Mouse (Mus musculus) testis, adult 2 months (tissue): ENCODE results near the gene Chst11. TPM values are rescaled to one million over a fixed set of nuclear protein-coding genes. Genes with fewer than 3 reads are reported as not detected.

Experiments used
- H3K27ac ChIP-seq: fragments of 200-500 bp; 2 replicates; pipeline ENCODE4 v1.5.1; 2012; ENCODE audit warnings: low read depth, low read length; ENCODE audit not compliant: control insufficient read depth, insufficient read depth
- H3K27me3 ChIP-seq: fragments of 200-500 bp; 2 replicates; pipeline ENCODE4 v1.6.1; 2012; ENCODE audit warnings: mild to moderate bottlenecking, low read length, moderate library complexity; ENCODE audit not compliant: control insufficient read depth, insufficient read depth
- H3K36me3 ChIP-seq: fragments of 200-500 bp; 2 replicates; pipeline ENCODE4 v1.6.1; 2012; ENCODE audit warnings: mild to moderate bottlenecking, low read length; ENCODE audit not compliant: control insufficient read depth, insufficient read depth
- H3K4me1 ChIP-seq: fragments of 200-500 bp; 2 replicates; pipeline ENCODE4 v1.6.1; 2012; ENCODE audit warnings: low read length; ENCODE audit not compliant: control insufficient read depth, insufficient read depth
- H3K4me3 ChIP-seq: fragments of 200-500 bp; 2 replicates; pipeline ENCODE4 v1.5.1; 2012; ENCODE audit warnings: low read depth, mild to moderate bottlenecking, low read length, moderate library complexity, mixed read lengths; ENCODE audit not compliant: control insufficient read depth
- CTCF ChIP-seq: fragments of 200-500 bp; IDR thresholded peaks from 2 replicates; pipeline ENCODE4 v1.5.1; 2012; ENCODE audit warnings: low read depth, mild to moderate bottlenecking, inconsistent platforms, low read length, moderate library complexity; ENCODE audit not compliant: control insufficient read depth, insufficient read depth, insufficient replicate concordance
- POLR2A ChIP-seq: fragments of 200-500 bp; IDR thresholded peaks from 2 replicates; pipeline ENCODE4 v1.6.1; 2012; ENCODE audit warnings: low read depth, mild to moderate bottlenecking, inconsistent platforms, low read length, moderate library complexity; ENCODE audit not compliant: control insufficient read depth
- polyA plus RNA-seq: library from polyadenylated mRNA; depleted of rRNA; stranded (reverse); fragments of >200 nt; gene quantifications from 2 replicates; pipeline ENCODE4 v1.2.3, GENCODE M21; 2012

Chst11 gene
- polyA plus RNA-seq, 1 experiment: 0.67 TPM

DNA sequence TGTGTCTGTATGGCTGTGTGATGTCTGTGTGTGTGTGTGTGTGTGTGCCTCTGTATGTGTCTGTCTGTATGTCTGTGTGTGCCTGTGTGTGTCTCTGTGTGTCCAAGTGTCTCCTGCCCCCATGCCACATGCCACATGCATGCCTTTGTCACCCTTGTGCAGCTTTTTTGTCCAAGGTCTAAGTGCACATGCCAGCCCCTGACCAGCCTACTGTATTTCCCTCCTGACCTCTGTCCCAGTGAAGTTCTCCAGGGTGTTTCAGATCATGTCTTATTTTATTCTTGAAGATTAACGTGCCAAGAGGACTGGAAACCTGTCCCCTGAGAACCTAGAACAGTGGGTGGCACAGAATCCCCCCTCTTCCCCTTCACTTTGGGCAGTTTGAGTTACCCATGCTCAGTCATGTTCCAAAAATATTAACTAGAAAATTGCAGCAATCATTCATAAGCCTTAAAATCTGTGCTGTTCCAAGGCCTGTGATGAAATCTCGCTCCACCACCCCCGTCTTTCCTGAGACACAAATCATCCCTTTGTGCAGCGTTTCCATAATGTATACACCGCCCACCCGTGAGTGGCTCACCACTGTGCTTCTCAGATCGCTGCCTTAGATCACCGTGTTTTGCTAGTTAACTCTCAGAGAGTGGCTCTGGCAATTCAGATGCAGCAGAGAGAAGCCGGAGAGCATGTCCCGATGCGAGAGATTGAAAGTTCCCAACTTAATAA lies 180.4 kb downstream of the Chst11 start:
- Histone ChIP-seq H3K27me3 (no peaks in the 10 kb centered on the region), H3K27ac (no peak overlapping the region), H3K4me3 (no peak overlapping the region), H3K4me1 (peaks cover 15% of the 10 kb centered on the region), H3K36me3 (no peaks in the 10 kb centered on the region)
- no peak for TF ChIP-seq CTCF
- TF ChIP-seq POLR2A: no peak

DNA sequence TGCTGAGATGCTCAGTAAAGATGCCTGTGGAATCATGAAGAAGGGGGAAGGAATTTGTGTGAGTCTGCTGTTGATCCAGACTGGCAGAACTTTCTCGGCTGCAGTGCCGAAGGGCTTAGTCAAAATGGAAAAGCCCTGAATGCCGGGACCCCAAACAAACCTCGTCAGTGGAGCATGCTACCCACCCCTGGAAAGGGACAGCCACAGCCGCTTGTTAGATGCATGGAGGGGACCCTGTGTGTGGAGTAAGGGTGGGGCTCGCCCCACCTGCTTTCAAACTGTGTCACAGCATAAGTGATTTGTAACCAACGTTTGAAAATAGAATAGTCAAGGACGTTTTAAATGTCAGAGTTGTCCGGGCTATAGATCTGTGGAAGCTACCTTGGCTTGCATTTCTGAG lies 181.0 kb downstream of the Chst11 start:
- no peak overlapping the region for H3K4me3 ChIP-seq
- no peak overlapping the region for H3K27ac ChIP-seq
- H3K27me3 ChIP-seq: no peaks in the 10 kb centered on the region
- H3K36me3 ChIP-seq: no peaks in the 10 kb centered on the region
- TF ChIP-seq CTCF: no peak
- no peak for TF ChIP-seq POLR2A
- peaks cover 12% of the 10 kb centered on the region for H3K4me1 ChIP-seq

DNA sequence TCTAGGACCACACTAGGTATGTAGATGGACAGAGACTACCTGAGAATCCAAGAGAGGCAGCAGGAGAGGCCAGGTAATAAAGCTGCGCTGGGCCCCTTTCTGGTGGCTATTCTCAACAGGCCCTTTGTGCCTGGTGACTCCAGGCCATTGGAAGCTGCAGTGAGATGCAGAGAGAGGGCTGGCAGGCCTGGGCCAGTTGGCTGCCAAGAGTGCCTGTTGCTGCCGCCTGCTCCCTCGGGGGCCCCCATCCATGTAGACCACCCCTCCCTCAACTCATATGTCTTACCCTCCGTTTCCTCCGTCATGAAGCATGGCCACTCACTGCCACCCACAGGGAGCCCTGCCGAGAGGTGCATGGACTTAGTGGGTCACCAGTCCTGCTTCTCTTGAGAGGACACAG lies 182.2 kb downstream of the Chst11 start:
- TF ChIP-seq CTCF: no peak
- no peak for TF ChIP-seq POLR2A
- Histone ChIP-seq H3K4me3 (no peak overlapping the region), H3K36me3 (no peaks in the 10 kb centered on the region), H3K27ac (no peak overlapping the region), H3K27me3 (no peaks in the 10 kb centered on the region), H3K4me1 (no peaks in the 10 kb centered on the region)

DNA sequence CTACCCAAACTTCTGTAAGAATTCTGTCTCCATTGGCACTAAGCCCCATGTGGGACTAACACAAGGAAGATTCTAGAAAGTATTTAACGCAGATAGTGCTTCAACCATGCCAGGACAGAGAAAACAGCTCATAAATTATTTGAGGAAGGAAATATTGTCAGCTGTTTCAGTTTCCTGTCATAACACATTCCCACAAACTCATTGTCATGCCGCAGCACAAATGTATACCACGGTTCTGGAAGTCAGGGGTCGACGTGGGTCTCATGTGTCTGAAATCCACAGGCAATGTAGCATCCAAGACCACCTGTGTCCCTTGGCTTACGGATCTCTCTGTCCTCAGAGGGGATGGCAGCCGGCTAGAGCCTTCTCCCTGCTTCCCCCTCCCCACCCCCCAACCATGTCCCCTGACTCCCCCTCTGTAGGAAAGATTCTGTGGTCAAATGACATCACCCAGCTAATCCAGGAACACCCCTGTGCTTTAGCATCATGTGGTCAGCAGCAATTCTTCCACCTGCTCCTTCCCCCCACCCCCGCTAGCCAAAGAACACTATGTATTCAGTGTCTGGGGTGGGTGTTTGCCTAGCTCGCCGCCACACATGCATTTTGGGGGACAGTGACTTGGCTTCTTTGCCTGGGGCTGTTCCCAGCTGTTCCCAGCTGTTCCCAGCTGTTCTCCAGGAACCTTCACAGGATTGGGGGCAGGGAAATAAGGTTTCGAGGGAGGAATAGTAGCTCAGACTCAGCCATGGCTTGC lies 183.2 kb downstream of the Chst11 start:
- H3K4me1 ChIP-seq: no peaks in the 10 kb centered on the region
- no peak for TF ChIP-seq CTCF
- no peak for TF ChIP-seq POLR2A
- H3K27ac ChIP-seq: no peak overlapping the region
- no peaks in the 10 kb centered on the region for H3K36me3 ChIP-seq
- H3K4me3 ChIP-seq: no peak overlapping the region
- no peaks in the 10 kb centered on the region for H3K27me3 ChIP-seq

DNA sequence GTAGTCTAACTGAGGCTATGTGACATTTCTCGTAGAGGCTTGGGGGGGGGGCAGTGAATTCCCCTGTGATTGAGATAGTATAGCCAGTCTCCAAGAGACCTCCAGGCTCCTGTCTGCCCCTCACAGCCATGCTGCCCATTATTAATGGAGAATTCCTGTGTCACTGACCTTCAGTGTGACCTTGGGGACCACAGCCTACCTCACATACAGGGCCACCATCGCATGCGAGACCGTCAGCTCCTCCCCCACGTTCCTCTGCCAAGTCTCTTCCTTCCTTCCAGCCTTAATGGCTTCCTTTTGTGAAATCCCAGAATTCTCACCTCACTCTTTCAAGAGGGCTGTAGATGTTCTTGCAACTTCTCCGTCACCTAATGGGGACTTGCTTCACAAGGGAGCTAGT lies 184.3 kb downstream of the Chst11 start:
- Histone ChIP-seq H3K27me3 (no peaks in the 10 kb centered on the region), H3K27ac (no peak overlapping the region), H3K36me3 (no peaks in the 10 kb centered on the region), H3K4me3 (no peak overlapping the region), H3K4me1 (no peaks in the 10 kb centered on the region)
- no peak for TF ChIP-seq POLR2A
- TF ChIP-seq CTCF: no peak

DNA sequence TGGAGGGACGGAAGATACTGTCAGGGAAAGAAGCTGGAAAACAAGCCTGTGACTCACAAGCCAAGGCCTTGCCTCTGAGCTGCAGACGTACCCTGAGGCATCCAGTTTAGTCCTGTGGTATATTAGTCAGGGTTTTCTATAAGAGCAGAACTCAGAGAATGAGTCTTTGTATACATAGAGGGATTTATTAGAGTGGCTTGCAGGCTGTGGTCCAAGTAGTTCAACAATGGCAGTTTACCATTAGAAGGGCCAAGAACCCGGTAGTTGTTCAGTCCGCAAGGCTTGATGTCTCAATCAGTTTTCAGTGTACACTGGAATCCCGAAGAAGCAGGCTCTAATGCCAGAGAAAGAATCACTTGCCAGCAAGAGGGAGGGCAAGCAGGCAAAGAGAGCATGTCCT lies 192.9 kb downstream of the Chst11 start:
- H3K4me1 ChIP-seq: no peaks in the 10 kb centered on the region
- no peak overlapping the region for H3K4me3 ChIP-seq
- no peaks in the 10 kb centered on the region for H3K27me3 ChIP-seq
- H3K27ac ChIP-seq: no peak overlapping the region
- TF ChIP-seq CTCF (no peak), POLR2A (no peak)
- no peaks in the 10 kb centered on the region for H3K36me3 ChIP-seq

DNA sequence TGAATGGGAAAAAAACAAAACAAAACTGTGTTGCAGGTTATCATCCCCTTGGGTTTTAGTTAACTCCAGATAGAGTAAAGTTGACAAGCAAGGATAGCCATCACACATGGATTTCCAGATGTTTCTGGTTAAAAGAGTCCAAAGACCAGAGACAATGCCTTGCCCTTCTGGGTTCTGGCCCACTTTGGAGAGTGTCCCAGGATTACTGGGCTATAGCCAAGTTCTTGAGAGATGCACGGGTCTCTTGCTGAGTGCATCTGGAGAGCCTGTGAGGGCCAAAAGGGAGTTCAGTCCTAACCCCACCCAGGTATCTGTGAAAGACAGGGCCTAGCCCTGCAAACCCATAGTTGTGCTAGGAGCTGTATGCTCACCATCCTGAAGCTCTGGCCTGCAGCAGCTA lies 193.4 kb downstream of the Chst11 start:
- Histone ChIP-seq H3K36me3 (no peaks in the 10 kb centered on the region), H3K4me1 (no peaks in the 10 kb centered on the region), H3K27me3 (no peaks in the 10 kb centered on the region), H3K4me3 (no peak overlapping the region), H3K27ac (no peak overlapping the region)
- TF ChIP-seq CTCF (no peak), POLR2A (no peak)
